Mouse (Mus musculus) neural tube, embryonic 14.5 days (tissue): Measurements from ENCODE around the gene Cox8a. TPM values are rescaled to one million over a fixed set of nuclear protein-coding genes. Genes with fewer than 3 reads are reported as not detected.

ENCODE experiments used
- ATAC-seq: fragments of 200-750 bp; cut with Nextera tagmentation; 2 replicates; pipeline ENCODE4 v1.8.0; 2017; ENCODE audit warnings: low read depth, mild to moderate bottlenecking, moderate TSS enrichment, moderate library complexity
- H3K27ac ChIP-seq: fragments of 300-500 bp; sonication (generic); 2 replicates; pipeline ENCODE4 v1.5.1; 2014; ENCODE audit warnings: low read depth, mild to moderate bottlenecking, control low read depth, low read length, moderate library complexity, mixed read lengths
- H3K27me3 ChIP-seq: fragments of 300-500 bp; sonication (generic); 2 replicates; pipeline ENCODE4 v1.6.1; 2014; ENCODE audit warnings: low read length; ENCODE audit not compliant: control insufficient read depth, insufficient read depth
- H3K36me3 ChIP-seq: fragments of 300-500 bp; sonication (generic); 2 replicates; pipeline ENCODE4 v1.6.1; 2014; ENCODE audit warnings: low read length, mixed read lengths; ENCODE audit not compliant: control insufficient read depth, insufficient read depth
- H3K4me1 ChIP-seq: fragments of 300-500 bp; sonication (generic); 2 replicates; pipeline ENCODE4 v1.6.1; 2014; ENCODE audit warnings: low read length; ENCODE audit not compliant: control insufficient read depth, insufficient read depth
- H3K4me2 ChIP-seq: fragments of 300-500 bp; sonication (generic); 2 replicates; pipeline ENCODE4 v1.6.1; 2014; ENCODE audit warnings: mild to moderate bottlenecking, low read depth, low read length, control low read depth
- H3K4me3 ChIP-seq: fragments of 300-500 bp; sonication (generic); 2 replicates; pipeline ENCODE4 v1.5.1; 2014; ENCODE audit warnings: low read depth, low read length, control low read depth, mixed read lengths
- H3K9ac ChIP-seq: fragments of 300-500 bp; sonication (generic); replicated peaks from 2 replicates; pipeline ENCODE4 v1.6.1; 2014; ENCODE audit warnings: low read depth, mild to moderate bottlenecking, control low read depth, low read length, mixed read lengths
- H3K9me3 ChIP-seq: fragments of 300-500 bp; sonication (generic); 2 replicates; pipeline ENCODE4 v1.6.1; 2016; ENCODE audit warnings: low read length; ENCODE audit not compliant: control insufficient read depth
- WGBS: fragments of 180-500 bp; shearing (Covaris S2); extraction: QIAGEN DNeasy Blood & Tissue Kit; methylation state at CpG from one replicate; pipeline ENCODE4 v1.1.7; 2014; 5-methylcytosine and 5-hydroxymethylcytosine counted together
- polyA plus RNA-seq: library from polyadenylated mRNA; unstranded; fragments of >200 nt; fragmentation: Nextera tagmentation; extraction: Ambion mirVana; gene quantifications from 2 replicates; pipeline ENCODE4 v1.2.1, GENCODE M21; 2014

Cox8a gene
- polyA plus RNA-seq, 1 experiment from 2014 or later, result 1,330 TPM

DNA sequence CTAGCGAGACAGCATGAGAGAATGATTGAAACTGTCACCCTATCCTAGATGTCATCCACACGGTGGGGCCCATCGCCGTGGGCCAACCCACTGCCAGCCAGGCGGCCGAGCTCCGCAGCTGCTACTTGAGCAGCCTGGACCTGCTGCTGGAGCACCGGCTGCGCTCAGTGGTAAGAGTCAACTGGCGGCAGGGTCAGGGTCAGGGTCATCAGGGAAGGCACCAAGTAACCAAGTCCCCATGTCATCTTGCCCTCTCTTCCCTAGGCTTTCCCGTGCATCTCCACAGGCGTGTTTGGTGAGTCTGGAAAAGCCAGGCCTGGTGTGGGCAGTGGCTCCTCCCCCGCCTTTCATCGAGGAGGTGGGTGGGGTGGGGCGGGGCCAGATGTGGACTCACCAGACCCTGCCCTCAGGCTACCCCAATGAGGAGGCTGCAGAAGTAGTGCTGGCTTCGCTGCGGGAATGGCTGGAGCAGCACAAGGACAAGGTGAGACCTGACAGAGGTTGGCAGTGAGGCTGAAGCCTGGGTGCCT, 20.6 kb downstream of the Cox8a start:
- no peaks in the 10 kb centered on the region for H3K9me3 ChIP-seq
- peaks cover 18% of the 10 kb centered on the region for H3K36me3 ChIP-seq
- no peak overlapping the region for H3K9ac ChIP-seq
- ATAC-seq, result 0 out of 2 replicates have a peak, but pooled peaks have one; percentile 2
- H3K4me3 ChIP-seq, result no peak overlapping the region
- no peak overlapping the region for H3K4me2 ChIP-seq
- H3K4me1 ChIP-seq, result no peaks in the 10 kb centered on the region; the same call in 1 of the 2 replicates
- H3K27me3 ChIP-seq, result no peaks in the 10 kb centered on the region
- no peak overlapping the region for H3K27ac ChIP-seq
- 13% methylated on average over 17 of the region's 17 CpGs for WGBS

DNA sequence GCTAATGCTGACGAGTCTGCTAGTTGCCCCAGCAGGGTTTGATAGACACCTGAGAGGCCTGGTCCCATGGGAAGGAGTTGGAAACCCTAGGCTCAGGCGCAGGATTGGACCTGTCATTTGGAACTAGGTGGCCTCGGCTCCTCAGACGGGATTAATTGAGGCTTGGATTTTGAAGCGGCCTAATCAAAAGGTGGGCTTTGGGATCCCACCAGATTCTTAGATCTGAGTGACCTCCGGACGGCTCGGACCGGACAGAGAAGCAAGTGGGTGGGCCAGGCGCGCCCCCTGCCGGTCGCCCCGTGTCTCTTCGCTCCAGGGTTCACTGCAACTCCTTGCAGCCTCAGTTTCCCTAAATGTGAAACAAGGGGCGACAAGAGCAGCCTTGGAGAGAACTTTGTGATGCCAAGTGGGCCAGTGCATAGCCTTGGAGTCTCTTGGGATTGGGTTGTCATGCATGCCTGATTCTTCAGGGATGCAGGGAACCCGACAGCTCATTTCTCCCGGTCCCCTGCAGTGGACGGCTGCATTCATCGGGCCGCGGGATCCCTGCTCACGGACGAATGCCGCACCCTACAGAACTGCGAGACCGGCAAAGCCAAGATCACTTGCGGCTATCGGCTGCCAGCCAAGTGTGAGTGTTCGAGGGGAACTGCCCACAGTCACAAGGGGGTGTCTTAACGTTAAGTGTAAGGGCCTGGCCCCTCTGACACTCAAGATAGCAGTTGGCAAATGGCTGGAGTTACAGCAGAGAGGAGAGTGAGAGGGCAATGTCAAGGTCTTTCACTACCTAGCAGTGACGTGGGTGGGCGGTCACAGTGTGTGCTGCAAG, 21.3 kb downstream of the Cox8a start:
- 14% methylated on average over 33 of the region's 33 CpGs for WGBS
- peak; percentile 24; the same call in 1 of the 2 replicates for ATAC-seq
- Histone ChIP-seq H3K27me3 (no peaks in the 10 kb centered on the region), H3K4me1 (no peaks in the 10 kb centered on the region; the same call in 1 of the 2 replicates), H3K9me3 (no peaks in the 10 kb centered on the region), H3K36me3 (peaks cover 18% of the 10 kb centered on the region), H3K4me3 (no peak overlapping the region), H3K9ac (no peak overlapping the region), H3K4me2 (no peak overlapping the region), H3K27ac (no peak overlapping the region)

DNA sequence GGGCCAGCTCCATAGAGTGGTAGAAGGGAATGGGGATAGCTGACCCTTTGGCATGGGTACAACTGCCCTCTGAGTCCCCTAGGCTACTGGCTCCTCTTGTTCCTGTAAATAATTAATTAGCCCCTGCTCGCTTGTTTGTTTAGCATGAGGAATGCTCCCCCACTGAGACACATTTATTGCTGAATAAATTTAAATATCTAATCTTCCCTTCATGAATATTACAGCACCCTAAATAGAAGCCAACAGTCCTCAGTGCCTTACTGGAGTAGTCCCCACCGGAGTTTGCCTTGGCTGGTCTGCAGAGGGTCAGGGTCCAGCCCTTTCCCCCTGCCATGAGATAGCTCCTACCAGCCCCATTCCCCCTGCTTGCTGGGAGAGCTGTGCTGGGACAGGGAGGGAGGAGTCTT, 24.9 kb downstream of the Cox8a start:
- Histone ChIP-seq H3K9ac (no peak overlapping the region), H3K36me3 (no peaks in the 10 kb centered on the region; the same call in 1 of the 2 replicates), H3K4me2 (no peak overlapping the region), H3K4me3 (no peak overlapping the region), H3K27me3 (0 out of 2 replicates have a peak, but pooled peaks cover 3% of the 10 kb centered on the region), H3K27ac (no peak overlapping the region), H3K9me3 (no peaks in the 10 kb centered on the region), H3K4me1 (no peaks in the 10 kb centered on the region; the same call in 1 of the 2 replicates)
- no peak for ATAC-seq
- 24% methylated on average over 2 of the region's 2 CpGs for WGBS

DNA sequence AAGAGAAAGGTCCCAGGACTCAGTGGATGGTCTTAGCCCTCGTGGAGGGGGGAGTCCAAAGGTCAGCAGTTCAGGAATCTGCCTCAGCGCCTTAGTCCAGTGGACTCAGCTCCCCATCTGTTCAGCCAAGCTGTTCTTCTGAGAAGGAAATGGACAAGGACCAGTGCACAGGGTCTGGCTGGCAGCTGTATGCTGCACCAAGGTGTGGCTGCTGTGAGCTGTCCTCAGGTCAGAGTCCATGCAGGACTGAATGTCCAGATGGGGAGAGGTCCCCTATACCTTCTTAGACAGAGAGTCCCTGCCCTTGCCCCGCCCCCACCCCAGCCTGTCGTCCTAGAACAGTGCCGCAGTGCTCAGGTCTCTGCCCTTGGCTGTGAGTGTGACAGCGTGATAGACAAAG, 25.8 kb downstream of the Cox8a start:
- Histone ChIP-seq H3K9me3 (no peaks in the 10 kb centered on the region), H3K4me1 (no peaks in the 10 kb centered on the region; the same call in 1 of the 2 replicates), H3K9ac (no peak overlapping the region), H3K27me3 (0 out of 2 replicates have a peak, but pooled peaks cover 3% of the 10 kb centered on the region), H3K27ac (no peak overlapping the region), H3K36me3 (no peaks in the 10 kb centered on the region), H3K4me3 (no peak overlapping the region), H3K4me2 (no peak overlapping the region)
- ATAC-seq, result no peak
- WGBS, result 52% methylated on average over 6 of the region's 6 CpGs

DNA sequence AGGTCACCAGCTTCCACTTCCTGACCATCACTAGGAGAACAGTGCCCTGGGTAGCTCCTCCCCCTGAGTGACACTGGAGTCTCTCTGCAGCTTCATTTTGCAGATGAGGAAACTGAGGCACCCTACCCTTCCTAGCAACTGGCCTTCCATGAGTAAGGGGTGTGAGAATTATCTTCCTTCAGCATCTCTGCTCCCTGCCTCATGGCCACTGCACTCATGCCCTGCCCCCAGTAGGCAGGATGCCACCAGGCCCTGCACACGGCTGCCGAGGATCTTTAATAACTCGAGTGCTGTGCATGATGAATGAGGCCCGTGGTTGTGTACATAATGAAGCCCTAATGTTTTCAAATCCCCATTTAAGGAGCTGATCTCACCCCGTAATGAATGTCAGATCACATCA, 26.4 kb downstream of the Cox8a start:
- Histone ChIP-seq H3K36me3 (no peaks in the 10 kb centered on the region), H3K4me3 (no peak overlapping the region), H3K9ac (no peak overlapping the region), H3K4me2 (no peak overlapping the region), H3K27me3 (0 out of 2 replicates have a peak, but pooled peaks cover 3% of the 10 kb centered on the region), H3K27ac (no peak overlapping the region), H3K9me3 (no peaks in the 10 kb centered on the region), H3K4me1 (peaks cover 4% of the 10 kb centered on the region)
- 33% methylated on average over 5 of the region's 5 CpGs for WGBS
- ATAC-seq, result no peak

DNA sequence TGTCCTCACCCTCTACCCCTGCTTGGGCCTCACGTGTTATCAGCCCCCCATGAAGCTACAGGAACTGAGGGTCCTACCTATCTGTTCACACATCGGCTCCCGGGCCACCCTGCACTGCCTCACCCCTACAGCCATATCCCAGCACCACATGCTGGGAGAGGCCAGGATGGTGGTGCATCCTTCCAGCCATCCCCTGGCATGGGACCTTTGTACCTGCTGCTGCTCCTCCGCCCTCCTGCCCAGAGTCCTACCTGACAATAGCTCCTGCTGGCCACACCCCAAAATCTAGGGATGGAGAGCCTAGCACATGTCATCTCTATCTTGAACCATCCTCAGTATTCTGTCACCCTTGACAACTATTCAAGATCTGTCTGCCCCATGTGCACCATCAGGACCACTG, 28.4 kb downstream of the Cox8a start:
- H3K36me3 ChIP-seq, result no peaks in the 10 kb centered on the region
- H3K4me3 ChIP-seq, result no peak overlapping the region
- no peak overlapping the region for H3K27ac ChIP-seq
- peaks cover 9% of the 10 kb centered on the region for H3K4me1 ChIP-seq
- H3K9me3 ChIP-seq, result no peaks in the 10 kb centered on the region
- no peak overlapping the region for H3K9ac ChIP-seq
- 76% methylated on average over 4 of the region's 4 CpGs for whole genome bisulfite sequencing
- no peak overlapping the region for H3K4me2 ChIP-seq
- H3K27me3 ChIP-seq, result 0 out of 2 replicates have a peak, but pooled peaks cover 3% of the 10 kb centered on the region
- ATAC-seq, result no peak

DNA sequence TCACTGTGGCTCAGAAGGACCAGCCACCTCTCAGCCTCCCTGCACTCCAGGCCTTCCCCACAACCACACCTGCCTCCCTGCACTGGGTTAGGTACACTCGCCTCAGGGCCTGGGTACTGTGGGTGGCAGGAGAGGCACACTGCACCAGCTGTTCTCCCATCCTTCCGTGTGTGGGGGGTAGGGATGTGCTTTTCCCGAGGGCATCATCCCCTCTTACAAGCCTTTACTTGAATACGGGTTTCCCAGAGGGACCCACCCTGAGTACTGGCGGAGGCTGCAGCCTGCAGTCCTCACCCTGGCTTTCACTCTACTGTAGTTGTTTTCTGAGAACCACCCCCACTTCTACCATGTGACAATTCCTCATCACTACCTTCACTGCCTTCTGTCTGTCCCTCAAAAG, 30.3 kb downstream of the Cox8a start:
- Histone ChIP-seq H3K4me2 (no peak overlapping the region), H3K9me3 (no peaks in the 10 kb centered on the region), H3K4me3 (no peak overlapping the region), H3K27ac (no peak overlapping the region), H3K27me3 (0 out of 2 replicates have a peak, but pooled peaks cover 3% of the 10 kb centered on the region), H3K9ac (no peak overlapping the region), H3K4me1 (peaks cover 20% of the 10 kb centered on the region), H3K36me3 (no peaks in the 10 kb centered on the region)
- no peak for ATAC-seq
- 36% methylated on average over 5 of the region's 5 CpGs for WGBS

DNA sequence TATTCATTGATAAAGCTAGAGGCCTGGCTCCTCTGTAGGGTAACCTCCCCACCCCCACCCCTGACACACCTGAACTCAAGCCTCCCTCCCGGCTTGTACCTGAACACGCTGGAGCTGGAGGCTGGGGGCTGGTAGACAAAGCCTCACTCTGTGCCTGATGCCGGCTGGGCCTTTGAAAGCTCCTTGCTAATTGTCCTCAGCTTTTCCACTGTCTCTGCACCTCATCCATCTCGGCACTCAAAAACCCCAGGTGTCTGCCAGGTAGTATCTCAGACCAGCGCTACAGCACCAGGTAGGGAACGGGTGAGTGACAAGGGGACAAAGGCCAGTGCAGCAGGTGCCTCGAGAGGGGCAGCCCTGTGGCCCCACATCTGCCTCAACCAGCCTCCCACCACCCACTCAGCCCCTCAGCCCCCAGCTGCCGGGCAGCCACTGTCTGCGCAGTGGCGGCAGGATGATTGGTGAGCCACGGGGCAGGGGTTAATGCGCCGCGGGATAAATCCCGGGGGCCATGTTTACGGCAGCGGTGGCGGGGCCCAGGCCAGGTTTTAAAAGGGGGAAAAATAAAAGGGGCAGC, 31.6 kb downstream of the Cox8a start:
- Histone ChIP-seq H3K27ac (no peak overlapping the region), H3K4me2 (no peak overlapping the region), H3K4me3 (no peak overlapping the region), H3K4me1 (peaks cover 27% of the 10 kb centered on the region), H3K27me3 (0 out of 2 replicates have a peak, but pooled peaks cover 3% of the 10 kb centered on the region), H3K9me3 (no peaks in the 10 kb centered on the region), H3K9ac (no peak overlapping the region), H3K36me3 (no peaks in the 10 kb centered on the region)
- WGBS, result 2% methylated on average over 18 of the region's 18 CpGs
- ATAC-seq, result no peak

DNA sequence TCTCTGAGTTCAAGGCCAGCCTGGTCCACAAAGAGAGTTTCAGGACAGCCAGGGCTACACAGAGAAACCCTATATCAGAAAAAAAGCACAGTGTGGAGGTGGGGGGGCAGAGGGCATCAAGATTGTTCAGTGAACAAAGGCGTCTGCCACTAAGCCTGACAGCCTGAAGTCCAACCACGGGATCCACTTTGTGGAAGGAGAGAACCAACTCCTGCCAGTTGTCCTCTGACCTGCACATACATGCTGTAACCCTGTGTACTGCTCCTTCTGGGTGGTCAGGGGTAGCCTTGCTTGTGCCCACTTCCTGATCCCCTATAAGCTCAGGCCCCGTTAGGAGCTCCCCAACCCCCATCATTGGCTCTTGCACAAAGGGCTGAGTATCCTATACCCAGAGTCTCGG, 32.4 kb downstream of the Cox8a start:
- no peak for ATAC-seq
- 37% methylated on average over 4 of the region's 4 CpGs for WGBS
- H3K36me3 ChIP-seq, result no peaks in the 10 kb centered on the region
- H3K27ac ChIP-seq, result no peak overlapping the region
- H3K4me1 ChIP-seq, result peaks cover 27% of the 10 kb centered on the region
- no peak overlapping the region for H3K4me2 ChIP-seq
- no peak overlapping the region for H3K4me3 ChIP-seq
- no peaks in the 10 kb centered on the region for H3K9me3 ChIP-seq
- H3K9ac ChIP-seq, result no peak overlapping the region
- H3K27me3 ChIP-seq, result 0 out of 2 replicates have a peak, but pooled peaks cover 3% of the 10 kb centered on the region
